In the genomic region with DNA sequence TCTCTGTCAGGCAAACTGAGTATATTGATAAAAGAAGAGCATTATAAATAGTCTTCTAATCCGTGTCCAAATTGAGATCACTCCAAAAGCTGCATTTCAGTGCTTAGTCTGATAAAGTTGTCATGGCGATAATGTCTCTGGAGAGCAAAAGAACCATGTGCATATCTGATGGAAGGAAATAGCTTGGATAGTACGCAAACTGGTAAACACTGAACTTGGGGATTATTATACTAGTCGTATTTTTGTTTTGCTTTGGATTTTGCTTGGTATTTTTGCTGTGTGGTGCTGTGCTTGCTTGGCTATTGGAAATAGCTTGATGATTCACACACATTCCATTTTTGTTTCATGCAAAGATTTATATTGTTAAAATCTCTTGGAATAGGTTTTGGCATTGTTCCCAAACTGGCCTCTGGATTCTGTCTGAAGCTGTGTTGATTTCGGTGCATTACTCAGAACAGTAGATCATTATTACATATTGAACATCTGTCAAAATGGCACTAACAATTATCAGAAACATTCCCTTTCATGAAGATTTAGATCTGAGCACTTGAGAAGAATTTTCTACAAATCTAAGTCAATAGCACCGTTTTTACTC, we compare ENCODE assay signal across 16 mouse cellular contexts.
DNase-seq lines count a peak whose midpoint lies in the region; ATAC-seq and TF ChIP-seq lines count a peak whose summit lies in the region.
"Had no signal": no experiment of that assay in that cellular context is flagged by ENCODE, and none has a peak within 500 bp of the region (broad histone marks: within the 10 kb centered on the region; RNA-seq: fewer than 3 reads in every experiment).

No protein-coding gene starts in this region.

- no peak overlapping the region for H3K4me2 ChIP-seq in forebrain, postnatal 0 days (ENCODE audit: low read depth)
- no peak overlapping the region for H3K4me2 ChIP-seq in forebrain, embryonic 11.5 days (ENCODE audit: low read depth, low read length, severe bottlenecking)
- H3K4me2 ChIP-seq in midbrain, embryonic 16.5 days (ENCODE audit: low read length): no peak overlapping the region
- H3K4me2 ChIP-seq in intestine, embryonic 15.5 days (replicated peaks): no peak overlapping the region
- H3K4me2 ChIP-seq: liver, embryonic 13.5 days; neural tube, embryonic 12.5 days had no signal

- no peak for TF ChIP-seq POLR2A in brain, embryonic 14.5 days (IDR thresholded peaks at IDR 0.05; ENCODE audit: borderline replicate concordance, extremely low read depth, insufficient read depth, insufficient read length, poor library complexity, severe bottlenecking)

- H3K27me3 ChIP-seq in forebrain, postnatal 0 days (ENCODE audit: insufficient read depth, low read length): no peaks in the 10 kb centered on the region
- H3K27me3 ChIP-seq in forebrain, embryonic 11.5 days (ENCODE audit: control insufficient read depth, insufficient read depth, low read length): no peaks in the 10 kb centered on the region
- H3K27me3 ChIP-seq in midbrain, embryonic 16.5 days (ENCODE audit: control insufficient read depth, insufficient read depth, low read depth, low read length): no peaks in the 10 kb centered on the region
- H3K27me3 ChIP-seq in intestine, embryonic 15.5 days (replicated peaks): no peaks in the 10 kb centered on the region
- H3K27me3 ChIP-seq: liver, embryonic 13.5 days; neural tube, embryonic 12.5 days had no signal

- WGBS in forebrain, postnatal 0 days: 46% methylated on average over 6 of the region's 6 CpGs
- 89% methylated on average over 6 of the region's 6 CpGs for WGBS in forebrain, embryonic 11.5 days
- 48% methylated on average over 6 of the region's 6 CpGs for WGBS in midbrain, embryonic 16.5 days
- 47% methylated on average over 6 of the region's 6 CpGs for WGBS in intestine, embryonic 15.5 days

- no peak overlapping the region for H3K27ac ChIP-seq in forebrain, postnatal 0 days (ENCODE audit: low read depth, low read length)
- H3K27ac ChIP-seq in forebrain, embryonic 11.5 days (ENCODE audit: low read depth, low read length): no peak overlapping the region
- H3K27ac ChIP-seq in midbrain, embryonic 16.5 days (ENCODE audit: low read length): no peak overlapping the region
- H3K27ac ChIP-seq in intestine, embryonic 15.5 days: no peak overlapping the region
- H3K27ac ChIP-seq: liver, embryonic 13.5 days; neural tube, embryonic 12.5 days had no signal

- no peak overlapping the region for H3K4me3 ChIP-seq in forebrain, postnatal 0 days (ENCODE audit: low read depth, low read length)
- no peak overlapping the region for H3K4me3 ChIP-seq in forebrain, embryonic 11.5 days (ENCODE audit: low read depth, low read length)
- no peak overlapping the region for H3K4me3 ChIP-seq in midbrain, embryonic 16.5 days (ENCODE audit: low read depth, low read length)
- H3K4me3 ChIP-seq in intestine, embryonic 15.5 days (replicated peaks): no peak overlapping the region
- H3K4me3 ChIP-seq: liver, embryonic 13.5 days; neural tube, embryonic 12.5 days had no signal

- peaks cover 7% of the 10 kb centered on the region; the same call in 1 of the 2 replicates for H3K4me1 ChIP-seq in forebrain, postnatal 0 days (ENCODE audit: insufficient read depth)
- H3K4me1 ChIP-seq in forebrain, embryonic 11.5 days (replicated peaks; ENCODE audit: control insufficient read depth, insufficient read depth, low read length): no peaks in the 10 kb centered on the region
- peaks cover 7% of the 10 kb centered on the region for H3K4me1 ChIP-seq in midbrain, embryonic 16.5 days (ENCODE audit: control insufficient read depth, insufficient read depth, low read length)
- H3K4me1 ChIP-seq in intestine, embryonic 15.5 days (replicated peaks): no peaks in the 10 kb centered on the region
- H3K4me1 ChIP-seq: liver, embryonic 13.5 days; neural tube, embryonic 12.5 days had no signal

- DNase-seq in forebrain, postnatal 0 days: peak; percentile 26
- no peak for DNase-seq in forebrain, embryonic 11.5 days (ENCODE audit: low spot score)
- DNase-seq in layer of hippocampus, adult 9-10 months (ENCODE audit: low spot score): peak; percentile 21
- DNase-seq in layer of hippocampus, postnatal 36 days: no peak
- DNase-seq in brain, embryonic 14.5 days (ENCODE audit: low read depth): peak; percentile 60
- DNase-seq in adipocyte (ENCODE audit: low spot score): no peak
- DNase-seq: cerebellum, adult 11-12 months; heart, postnatal 14 days; kidney, postnatal 4 days; liver, embryonic 13.5 days; lung, postnatal 10 days; thymus, adult 2 months had no signal

- H3K9me3 ChIP-seq in forebrain, postnatal 0 days (ENCODE audit: low read length): no peaks in the 10 kb centered on the region
- H3K9me3 ChIP-seq in forebrain, embryonic 11.5 days (ENCODE audit: control insufficient read depth, low read length): no peaks in the 10 kb centered on the region
- H3K9me3 ChIP-seq in midbrain, embryonic 16.5 days (replicated peaks; ENCODE audit: control insufficient read depth, low read length, poor library complexity, severe bottlenecking): no peaks in the 10 kb centered on the region
- no peaks in the 10 kb centered on the region for H3K9me3 ChIP-seq in intestine, embryonic 15.5 days
- H3K9me3 ChIP-seq: neural tube, embryonic 12.5 days had no signal

- peak; percentile 36; the same call in 1 of the 2 replicates for ATAC-seq in forebrain, postnatal 0 days
- ATAC-seq in forebrain, embryonic 11.5 days (replicated peaks; ENCODE audit: low FRiP score): no peak
- peak; percentile 73 for ATAC-seq in midbrain, embryonic 16.5 days
- ATAC-seq in intestine, embryonic 15.5 days: no peak; the same call in 1 of the 2 replicates
- ATAC-seq: intestine, postnatal 0 days had no signal

- no peaks in the 10 kb centered on the region for H3K36me3 ChIP-seq in forebrain, postnatal 0 days (ENCODE audit: insufficient read depth)
- no peaks in the 10 kb centered on the region for H3K36me3 ChIP-seq in forebrain, embryonic 11.5 days (ENCODE audit: control insufficient read depth, insufficient read depth, low read length)
- no peaks in the 10 kb centered on the region for H3K36me3 ChIP-seq in midbrain, embryonic 16.5 days (ENCODE audit: control insufficient read depth, insufficient read depth, low read length)
- no peaks in the 10 kb centered on the region for H3K36me3 ChIP-seq in intestine, embryonic 15.5 days
- H3K36me3 ChIP-seq: liver, embryonic 13.5 days; neural tube, embryonic 12.5 days had no signal

- H3K9ac ChIP-seq in forebrain, postnatal 0 days: no peak overlapping the region
- H3K9ac ChIP-seq in forebrain, embryonic 11.5 days (ENCODE audit: low read length): no peak overlapping the region
- H3K9ac ChIP-seq in midbrain, embryonic 16.5 days (ENCODE audit: low read depth, low read length): no peak overlapping the region
- no peak overlapping the region for H3K9ac ChIP-seq in intestine, embryonic 15.5 days
- H3K9ac ChIP-seq: liver, embryonic 13.5 days; neural tube, embryonic 12.5 days had no signal

- no peak for TF ChIP-seq CTCF in forebrain, postnatal 0 days (IDR thresholded peaks at IDR 0.05; ENCODE audit: low read depth)
- no peak for TF ChIP-seq CTCF in brain, embryonic 14.5 days (IDR thresholded peaks at IDR 0.05; ENCODE audit: borderline replicate concordance, extremely low read depth, insufficient read depth, insufficient read length)

Comparison
In these comparisons a context has a peak if more than half of its experiments do, and no peak if none do; other contexts are left out.
1. ATAC-seq: peak in forebrain, postnatal 0 days (single experiment) and midbrain, embryonic 16.5 days (single experiment); none in forebrain, embryonic 11.5 days (single experiment) and intestine, embryonic 15.5 days (single experiment).
2. DNase-seq: peak in forebrain, postnatal 0 days (single experiment), layer of hippocampus, adult 9-10 months (single experiment) and brain, embryonic 14.5 days (single experiment); none in forebrain, embryonic 11.5 days (single experiment), layer of hippocampus, postnatal 36 days (0 of 2) and adipocyte (single experiment).